Mouse (Mus musculus): ENCODE measurements around the gene Actn2. TPM values are rescaled to one million over a fixed set of nuclear protein-coding genes. Genes with fewer than 3 reads are reported as not detected.

Actn2 gene
- polyA plus RNA-seq, 1 experiment from 2014 or later = 1.5 TPM

GRCm38 (mm10) chr13:12232141-12232540, 108.4 kb downstream of the Actn2 start:
- Histone ChIP-seq H3K4me3 (no peak overlapping the region), H3K27me3 (replicated peaks; ENCODE audit: low read depth, poor library complexity, severe bottlenecking) (no peaks in the 10 kb centered on the region), H3K9me3 (no peaks in the 10 kb centered on the region), H3K27ac (replicated peaks) (no peak overlapping the region), H3K36me3 (replicated peaks) (peaks cover 95% of the 10 kb centered on the region), H3K4me1 (no peaks in the 10 kb centered on the region)
- DNase-seq (ENCODE audit: low spot score) = no peak
- 91% methylated on average over 4 of the region's 4 CpGs for WGBS

- WGBS = 87% methylated on average over 4 of the region's 4 CpGs
- no peaks in the 10 kb centered on the region for H3K27me3 ChIP-seq (replicated peaks; ENCODE audit: low read depth, poor library complexity, severe bottlenecking)
- no peak overlapping the region for H3K4me3 ChIP-seq
- no peaks in the 10 kb centered on the region for H3K4me1 ChIP-seq
- no peaks in the 10 kb centered on the region for H3K9me3 ChIP-seq
- no peak for DNase-seq (ENCODE audit: low spot score)
- H3K27ac ChIP-seq (replicated peaks) = no peak overlapping the region
- peaks cover 98% of the 10 kb centered on the region for H3K36me3 ChIP-seq (replicated peaks)
These were observed 112.3 kb downstream of the Actn2 start for GRCm38 (mm10) chr13:12228248-12228647.

GRCm38 (mm10) chr13:12227606-12228005, 113.0 kb downstream of the Actn2 start:
- no peak for DNase-seq (ENCODE audit: low spot score)
- Histone ChIP-seq H3K4me1 (no peaks in the 10 kb centered on the region), H3K9me3 (no peaks in the 10 kb centered on the region), H3K36me3 (replicated peaks) (peaks cover 96% of the 10 kb centered on the region), H3K27ac (replicated peaks) (no peak overlapping the region), H3K27me3 (replicated peaks; ENCODE audit: low read depth, poor library complexity, severe bottlenecking) (no peaks in the 10 kb centered on the region), H3K4me3 (no peak overlapping the region)
- 78% methylated on average over 5 of the region's 5 CpGs for whole genome bisulfite sequencing

Other genes starting within 250 kb of the Actn2 start
- 0.14 and 0.15 TPM in 2 replicates for gene Ryr2, start 233.8 kb downstream of the Actn2 start, polyA plus RNA-seq (2016; fragmentation: Nextera tagmentation; extraction: Ambion mirVana)
- gene Mtr, start 82.6 kb downstream of the Actn2 start, polyA plus RNA-seq (2016; fragmentation: Nextera tagmentation; extraction: Ambion mirVana) = 22.3 and 22.6 TPM in 2 replicates
- 40.7 and 44.4 TPM in 2 replicates for gene Heatr1, start 54.3 kb upstream of the Actn2 start, polyA plus RNA-seq (2016; fragmentation: Nextera tagmentation; extraction: Ambion mirVana)
- gene Lgals8, start 124.2 kb upstream of the Actn2 start, polyA plus RNA-seq (2016; fragmentation: Nextera tagmentation; extraction: Ambion mirVana) = 7.8 and 9.0 TPM in 2 replicates
- 2.6 and 2.7 TPM in 2 replicates for gene Edaradd, start 179.7 kb upstream of the Actn2 start, polyA plus RNA-seq (2016; fragmentation: Nextera tagmentation; extraction: Ambion mirVana)
- 7.4 and 7.5 TPM in 2 replicates for gene Ero1lb, start 225.1 kb upstream of the Actn2 start, polyA plus RNA-seq (2016; fragmentation: Nextera tagmentation; extraction: Ambion mirVana)